Mouse (Mus musculus): Measurements from ENCODE around the gene Cyb561d2. TPM values are rescaled to one million over a fixed set of nuclear protein-coding genes. Genes with fewer than 3 reads are reported as not detected.

Cyb561d2 gene
- polyA plus RNA-seq, 1 experiment from 2014 or later: 14.3 TPM

- 95% methylated on average over 3 of the region's 3 CpGs for WGBS
These were observed 3.3 kb downstream of the Cyb561d2 start for GRCm38 (mm10) chr9:107538711-107539110.

GRCm38 (mm10) chr9:107538231-107538630, 3.8 kb downstream of the Cyb561d2 start:
- H3K4me3 ChIP-seq (ENCODE audit: low read depth, low read length): no peak overlapping the region
- no peak overlapping the region for H3K4me2 ChIP-seq (ENCODE audit: low read depth, low read length)
- WGBS: 94% methylated on average over 7 of the region's 7 CpGs
- DNase-seq (ENCODE audit: low spot score) (no peak), ATAC-seq (replicated peaks; ENCODE audit: insufficient number of reproducible peaks, low FRiP score, low TSS enrichment, low read depth) (no peak)
- peaks cover 9% of the 10 kb centered on the region for H3K4me1 ChIP-seq (ENCODE audit: control insufficient read depth, insufficient read depth, low read length)
- H3K9me3 ChIP-seq (replicated peaks; ENCODE audit: control insufficient read depth, low read length): no peaks in the 10 kb centered on the region
- no peaks in the 10 kb centered on the region; the same call in 1 of the 2 replicates for H3K36me3 ChIP-seq (replicated peaks; ENCODE audit: control insufficient read depth, insufficient read depth, low read depth, low read length)
- no peak overlapping the region for H3K9ac ChIP-seq (replicated peaks; ENCODE audit: low read length)
- H3K27me3 ChIP-seq (ENCODE audit: control insufficient read depth, insufficient read depth, low read length): no peaks in the 10 kb centered on the region
- no peak overlapping the region for H3K27ac ChIP-seq (replicated peaks; ENCODE audit: low read depth, low read length)

More at GRCm38 (mm10) chr9:107538711-107539110, 3.3 kb downstream of the Cyb561d2 start:
- H3K36me3 ChIP-seq (replicated peaks; ENCODE audit: control insufficient read depth, insufficient read depth, low read depth, low read length): no peaks in the 10 kb centered on the region; the same call in 1 of the 2 replicates
- no peak overlapping the region for H3K4me2 ChIP-seq (ENCODE audit: low read depth, low read length)
- H3K9me3 ChIP-seq (replicated peaks; ENCODE audit: control insufficient read depth, low read length): no peaks in the 10 kb centered on the region
- H3K27me3 ChIP-seq (ENCODE audit: control insufficient read depth, insufficient read depth, low read length): no peaks in the 10 kb centered on the region
- no peak overlapping the region for H3K4me3 ChIP-seq (ENCODE audit: low read depth, low read length)
- no peak overlapping the region for H3K27ac ChIP-seq (replicated peaks; ENCODE audit: low read depth, low read length)
- DNase-seq (ENCODE audit: low spot score) (no peak), ATAC-seq (replicated peaks; ENCODE audit: insufficient number of reproducible peaks, low FRiP score, low TSS enrichment, low read depth) (no peak)
- H3K9ac ChIP-seq (replicated peaks; ENCODE audit: low read length): no peak overlapping the region
- H3K4me1 ChIP-seq (ENCODE audit: control insufficient read depth, insufficient read depth, low read length): peaks cover 9% of the 10 kb centered on the region

DNA sequence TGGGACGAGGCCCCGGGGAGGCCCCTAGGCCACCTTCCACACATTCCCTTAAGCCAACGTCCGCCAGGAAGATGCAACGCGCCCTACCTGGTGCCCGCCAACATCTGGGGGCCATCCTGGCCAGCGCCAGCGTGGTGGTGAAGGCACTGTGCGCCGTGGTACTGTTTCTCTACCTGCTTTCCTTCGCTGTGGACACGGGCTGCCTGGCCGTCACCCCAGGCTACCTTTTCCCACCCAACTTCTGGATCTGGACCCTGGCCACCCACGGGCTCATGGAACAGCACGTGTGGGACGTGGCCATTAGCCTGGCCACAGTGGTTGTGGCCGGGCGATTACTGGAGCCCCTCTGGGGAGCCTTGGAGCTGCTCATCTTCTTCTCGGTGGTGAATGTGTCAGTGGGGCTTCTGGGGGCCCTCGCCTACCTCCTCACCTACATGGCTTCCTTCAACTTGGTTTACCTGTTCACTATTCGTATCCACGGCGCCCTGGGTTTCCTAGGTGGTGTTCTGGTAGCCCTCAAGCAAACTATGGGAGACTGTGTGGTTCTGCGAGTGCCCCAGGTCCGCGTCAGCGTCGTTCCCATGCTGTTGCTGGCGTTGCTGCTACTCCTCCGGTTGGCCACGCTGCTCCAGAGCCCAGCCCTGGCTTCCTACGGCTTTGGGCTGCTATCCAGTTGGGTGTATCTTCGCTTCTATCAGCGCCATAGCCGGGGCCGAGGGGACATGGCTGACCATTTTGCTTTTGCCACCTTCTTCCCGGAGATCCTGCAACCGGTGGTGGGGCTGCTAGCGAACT, 7.4 kb downstream of the Cyb561d2 start:
- no peaks in the 10 kb centered on the region for H3K27me3 ChIP-seq (ENCODE audit: control insufficient read depth, insufficient read depth, low read length)
- 0 out of 2 replicates have a peak overlapping the region, but pooled peaks have one; percentile 16 for H3K27ac ChIP-seq (replicated peaks; ENCODE audit: low read depth, low read length)
- H3K4me2 ChIP-seq (ENCODE audit: low read depth, low read length): peak overlapping the region; percentile 95
- DNase-seq (ENCODE audit: low spot score) (no peak), ATAC-seq (replicated peaks; ENCODE audit: insufficient number of reproducible peaks, low FRiP score, low TSS enrichment, low read depth) (peak; percentile 2; the same call in 1 of the 2 replicates)
- H3K36me3 ChIP-seq (replicated peaks; ENCODE audit: control insufficient read depth, insufficient read depth, low read depth, low read length): no peaks in the 10 kb centered on the region; the same call in 1 of the 2 replicates
- peak overlapping the region; percentile 88 for H3K4me3 ChIP-seq (ENCODE audit: low read depth, low read length)
- WGBS: under 1% methylated on average over 40 of the region's 40 CpGs
- H3K9me3 ChIP-seq (replicated peaks; ENCODE audit: control insufficient read depth, low read length): no peaks in the 10 kb centered on the region
- H3K9ac ChIP-seq (replicated peaks; ENCODE audit: low read length): peak overlapping the region; percentile 76
- H3K4me1 ChIP-seq (ENCODE audit: control insufficient read depth, insufficient read depth, low read length): peaks cover 9% of the 10 kb centered on the region

DNA sequence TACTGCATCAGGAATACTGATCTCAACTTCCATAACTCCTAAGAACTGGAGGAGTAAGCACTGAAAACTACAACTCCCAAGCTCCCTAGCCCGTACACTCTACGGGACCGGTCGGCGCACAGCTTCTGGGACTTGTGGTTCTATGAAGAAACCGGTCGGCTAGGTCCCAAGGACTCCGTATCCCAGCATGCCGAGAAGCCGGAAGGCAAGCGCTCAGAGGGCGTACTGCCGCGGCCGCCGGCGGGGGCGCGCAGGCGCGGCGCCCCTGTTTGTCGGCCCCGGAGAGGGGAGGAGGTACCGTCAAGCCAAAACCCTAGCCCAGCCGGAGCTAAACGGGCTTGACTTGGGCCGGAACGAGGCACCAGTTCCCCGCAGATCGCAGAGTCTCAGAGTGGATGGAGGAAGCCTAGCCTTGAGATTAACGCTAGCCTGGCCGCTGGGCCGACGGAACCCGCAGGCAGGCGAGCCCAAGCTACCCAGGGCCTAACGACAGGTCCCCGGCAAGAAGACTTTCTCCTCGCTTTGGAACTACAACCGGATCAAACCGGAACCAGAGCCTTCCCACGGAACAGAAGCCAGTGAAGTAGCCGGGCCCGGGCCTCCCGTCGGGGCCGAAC, 8.1 kb downstream of the Cyb561d2 start, which contains the start of gene Tmem115:
Tmem115 (plus strand) TSS at position 155 of the 617 bp plus-strand sequence.
- Histone ChIP-seq H3K4me1 (ENCODE audit: control insufficient read depth, insufficient read depth, low read length) (peaks cover 9% of the 10 kb centered on the region), H3K27ac (replicated peaks; ENCODE audit: low read depth, low read length) (0 out of 2 replicates have a peak within 1 kb of the TSS, but pooled peaks have one; percentile 16)
- ATAC-seq (replicated peaks; ENCODE audit: insufficient number of reproducible peaks, low FRiP score, low TSS enrichment, low read depth): peak; percentile 98

DNA sequence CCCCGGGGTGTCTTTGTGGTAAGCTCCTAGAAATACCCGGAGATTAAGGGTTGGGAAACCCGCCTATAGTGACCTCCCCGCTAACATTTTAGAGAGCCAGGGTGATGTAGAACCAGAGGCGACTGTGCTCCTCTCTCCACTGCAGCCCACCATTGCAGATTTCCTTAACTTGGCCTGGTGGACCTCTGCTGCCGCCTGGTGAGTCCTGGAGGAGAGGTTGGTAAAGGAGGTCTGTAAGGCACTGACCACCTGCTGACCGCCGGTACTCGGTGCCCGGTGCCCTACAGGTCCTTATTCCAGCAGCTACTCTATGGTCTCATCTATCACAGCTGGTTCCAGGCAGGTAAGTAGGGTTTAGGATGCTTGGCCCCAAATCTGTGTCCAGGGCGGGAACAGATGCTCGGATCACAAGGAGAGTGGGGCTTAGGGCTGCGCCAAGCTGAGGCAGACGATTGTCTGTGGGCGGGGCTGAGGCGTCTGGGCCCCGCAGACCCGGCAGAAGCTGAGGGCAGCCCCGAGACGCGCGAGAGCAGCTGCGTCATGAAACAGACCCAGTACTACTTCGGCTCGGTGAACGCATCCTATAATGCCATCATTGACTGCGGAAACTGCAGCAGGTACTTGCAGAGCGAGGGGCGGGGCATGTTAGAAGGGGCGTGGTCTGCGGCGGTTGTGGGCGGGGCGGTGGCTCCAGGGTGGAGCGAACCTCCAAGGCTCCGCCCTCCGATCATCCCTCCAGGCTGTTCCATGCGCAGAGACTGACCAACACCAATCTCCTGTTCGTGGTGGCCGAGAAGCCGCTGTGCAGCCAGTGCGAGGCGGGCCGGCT, 15.6 kb downstream of the Cyb561d2 start:
- WGBS: 6% methylated on average over 44 of the region's 44 CpGs
- peak overlapping the region; percentile 69 for H3K4me2 ChIP-seq (ENCODE audit: low read depth, low read length)
- no peaks in the 10 kb centered on the region for H3K36me3 ChIP-seq (replicated peaks; ENCODE audit: control insufficient read depth, insufficient read depth, low read depth, low read length)
- H3K4me1 ChIP-seq (ENCODE audit: control insufficient read depth, insufficient read depth, low read length): peaks cover 5% of the 10 kb centered on the region
- H3K9me3 ChIP-seq (replicated peaks; ENCODE audit: control insufficient read depth, low read length): no peaks in the 10 kb centered on the region
- peak; percentile 57; the same call in 1 of the 2 replicates for ATAC-seq (replicated peaks; ENCODE audit: insufficient number of reproducible peaks, low FRiP score, low TSS enrichment, low read depth)
- H3K27me3 ChIP-seq (ENCODE audit: control insufficient read depth, insufficient read depth, low read length): peaks cover 23% of the 10 kb centered on the region
- DNase-seq (ENCODE audit: low spot score): peak; percentile 76
- no peak overlapping the region for H3K27ac ChIP-seq (replicated peaks; ENCODE audit: low read depth, low read length)
- H3K4me3 ChIP-seq (ENCODE audit: low read depth, low read length): peak overlapping the region; percentile 32
- H3K9ac ChIP-seq (replicated peaks; ENCODE audit: low read length): peak overlapping the region; percentile 40; the same call in 1 of the 2 replicates

More for the DNA sequence above, 8.1 kb downstream of the Cyb561d2 start, which contains the start of gene Tmem115:
- Histone ChIP-seq H3K4me3 (ENCODE audit: low read depth, low read length) (peak within 1 kb of the TSS; percentile 88), H3K36me3 (replicated peaks; ENCODE audit: control insufficient read depth, insufficient read depth, low read depth, low read length) (no peaks in the 10 kb centered on the region; the same call in 1 of the 2 replicates), H3K9me3 (replicated peaks; ENCODE audit: control insufficient read depth, low read length) (no peaks in the 10 kb centered on the region), H3K4me2 (ENCODE audit: low read depth, low read length) (peak within 1 kb of the TSS; percentile 95), H3K9ac (replicated peaks; ENCODE audit: low read length) (peak within 1 kb of the TSS; percentile 76), H3K27me3 (ENCODE audit: control insufficient read depth, insufficient read depth, low read length) (no peaks in the 10 kb centered on the region)
- WGBS: under 1% methylated on average over 46 of the region's 48 CpGs
- DNase-seq (ENCODE audit: low spot score): peak; percentile 98

GRCm38 (mm10) chr9:107522400-107522711, 19.6 kb downstream of the Cyb561d2 start:
- H3K36me3 ChIP-seq (replicated peaks; ENCODE audit: control insufficient read depth, insufficient read depth, low read depth, low read length): no peaks in the 10 kb centered on the region

GRCm38 (mm10) chr9:107521711-107522399, 20.1 kb downstream of the Cyb561d2 start:
- Histone ChIP-seq H3K4me3 (ENCODE audit: low read depth, low read length) (no peak overlapping the region), H3K27ac (replicated peaks; ENCODE audit: low read depth, low read length) (no peak overlapping the region), H3K9me3 (replicated peaks; ENCODE audit: control insufficient read depth, low read length) (no peaks in the 10 kb centered on the region), H3K4me2 (ENCODE audit: low read depth, low read length) (peak overlapping the region; percentile 36; the same call in 1 of the 2 replicates), H3K9ac (replicated peaks; ENCODE audit: low read length) (peak overlapping the region; percentile 39; the same call in 1 of the 2 replicates), H3K27me3 (ENCODE audit: control insufficient read depth, insufficient read depth, low read length) (peaks cover 12% of the 10 kb centered on the region), H3K36me3 (replicated peaks; ENCODE audit: control insufficient read depth, insufficient read depth, low read depth, low read length) (no peaks in the 10 kb centered on the region), H3K4me1 (ENCODE audit: control insufficient read depth, insufficient read depth, low read length) (peaks cover 5% of the 10 kb centered on the region)
- peak; percentile 54 for DNase-seq (ENCODE audit: low spot score)
- 22% methylated on average over 25 of the region's 25 CpGs for WGBS
- ATAC-seq (replicated peaks; ENCODE audit: insufficient number of reproducible peaks, low FRiP score, low TSS enrichment, low read depth): peak; percentile 46; the same call in 1 of the 2 replicates

More at GRCm38 (mm10) chr9:107522400-107522711, 19.6 kb downstream of the Cyb561d2 start:
- Histone ChIP-seq H3K27ac (replicated peaks; ENCODE audit: low read depth, low read length) (no peak overlapping the region), H3K4me2 (ENCODE audit: low read depth, low read length) (no peak overlapping the region), H3K9ac (replicated peaks; ENCODE audit: low read length) (peak overlapping the region; percentile 39; the same call in 1 of the 2 replicates), H3K4me3 (ENCODE audit: low read depth, low read length) (no peak overlapping the region), H3K4me1 (ENCODE audit: control insufficient read depth, insufficient read depth, low read length) (peaks cover 5% of the 10 kb centered on the region), H3K9me3 (replicated peaks; ENCODE audit: control insufficient read depth, low read length) (no peaks in the 10 kb centered on the region), H3K27me3 (ENCODE audit: control insufficient read depth, insufficient read depth, low read length) (peaks cover 17% of the 10 kb centered on the region)
- WGBS: 40% methylated on average over 2 of the region's 2 CpGs
- ATAC-seq (replicated peaks; ENCODE audit: insufficient number of reproducible peaks, low FRiP score, low TSS enrichment, low read depth): 0 out of 2 replicates have a peak, but pooled peaks have one; percentile 2
- no peak for DNase-seq (ENCODE audit: low spot score)

All from embryonic facial prominence, embryonic 11.5 days (tissue).